Mouse (Mus musculus) MEL-GATA-1-ER (cell line): Measurements from ENCODE around the gene Rhox6.
"Not testable (repeated sequence)": the region's sequence is repeated elsewhere in the genome, so short reads cannot be mapped to it uniquely, and the experiment has no call there.

Source experiments
- DNase-seq: peaks from one replicate; pipeline ENCODE4 v3.0.0-alpha.2; 2012; ENCODE audit warnings: low read depth; ENCODE audit errors: extremely low read depth

The Rhox6 gene

GRCm38 (mm10) chrX:37826610-37827009 is at the start of gene Rhox6:
Rhox6 (plus strand) TSS chrX:37826910.
- not testable (repeated sequence) for DNase-seq

DNA sequence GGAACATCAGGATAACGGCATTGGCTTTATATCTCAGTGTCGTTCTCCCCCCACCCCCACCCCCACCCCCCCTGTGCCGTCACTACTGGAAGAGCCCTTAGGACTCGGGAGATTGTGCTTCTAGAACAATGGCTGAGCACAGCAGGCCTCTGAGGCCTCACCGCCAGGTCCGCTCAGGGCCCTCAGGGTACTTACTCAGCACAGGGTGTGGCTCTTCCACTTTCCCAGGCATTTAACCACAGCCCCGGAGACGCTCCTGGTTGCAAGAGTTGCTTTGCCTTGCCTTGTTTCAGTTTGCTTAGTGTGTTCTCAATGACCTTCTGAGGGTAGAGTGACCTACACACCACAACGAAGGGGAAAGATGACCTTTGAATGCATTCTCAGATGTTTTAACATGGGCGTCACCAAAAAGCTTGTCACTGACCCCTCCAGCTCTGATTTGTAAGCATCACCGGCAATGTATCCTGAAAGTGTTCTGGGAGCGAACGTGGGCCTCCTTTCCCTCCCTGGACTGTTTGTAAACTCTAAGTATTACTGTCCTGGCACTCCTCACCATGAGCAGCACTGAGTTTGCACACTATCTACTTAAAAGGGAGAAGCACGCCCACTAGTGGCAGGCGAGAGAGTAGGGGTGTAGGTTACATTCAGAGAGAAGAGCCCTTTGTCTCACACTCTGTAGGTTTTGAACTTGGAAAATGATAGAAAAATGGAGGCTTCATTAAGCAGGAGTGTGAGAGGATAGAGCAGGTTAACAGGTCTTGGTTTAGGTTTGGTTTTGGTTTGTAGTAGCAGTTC is 19.2 kb upstream of the Rhox6 start:
- no peak for DNase-seq

GRCm38 (mm10) chrX:37809396-37809795 is 17.3 kb upstream of the Rhox6 start:
- DNase-seq: no peak

- DNase-seq: no peak
Observed at GRCm38 (mm10) chrX:37811179-37811578, 15.5 kb upstream of the Rhox6 start.

DNA sequence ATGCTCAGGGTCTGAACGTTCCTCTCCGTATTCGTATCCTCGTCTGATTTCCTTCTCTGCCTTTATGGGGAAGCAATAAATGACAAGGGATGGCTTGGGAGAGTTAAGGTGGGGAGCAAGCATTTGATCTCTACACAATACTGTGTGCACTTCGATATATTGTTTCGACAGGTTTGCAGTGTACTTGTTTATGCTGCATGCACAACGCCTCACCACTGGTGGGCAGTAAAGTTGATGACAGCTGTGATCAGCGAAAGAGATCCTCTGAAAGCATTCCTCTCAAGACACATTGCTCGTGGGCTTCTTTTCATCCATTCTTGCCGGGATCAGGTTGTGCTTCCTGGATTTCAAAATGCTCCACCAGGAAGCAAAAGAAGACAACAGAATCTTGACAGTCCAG is 11.0 kb upstream of the Rhox6 start:
- no peak for DNase-seq

GRCm38 (mm10) chrX:37831386-37831785 is 4.7 kb downstream of the Rhox6 start, which contains the start of gene Rhox7a:
Rhox7a (plus strand) TSS chrX:37831686.
- not testable (repeated sequence) for DNase-seq

- DNase-seq: no peak
Observed at GRCm38 (mm10) chrX:37871641-37872040, 44.9 kb downstream of the Rhox6 start.

DNA sequence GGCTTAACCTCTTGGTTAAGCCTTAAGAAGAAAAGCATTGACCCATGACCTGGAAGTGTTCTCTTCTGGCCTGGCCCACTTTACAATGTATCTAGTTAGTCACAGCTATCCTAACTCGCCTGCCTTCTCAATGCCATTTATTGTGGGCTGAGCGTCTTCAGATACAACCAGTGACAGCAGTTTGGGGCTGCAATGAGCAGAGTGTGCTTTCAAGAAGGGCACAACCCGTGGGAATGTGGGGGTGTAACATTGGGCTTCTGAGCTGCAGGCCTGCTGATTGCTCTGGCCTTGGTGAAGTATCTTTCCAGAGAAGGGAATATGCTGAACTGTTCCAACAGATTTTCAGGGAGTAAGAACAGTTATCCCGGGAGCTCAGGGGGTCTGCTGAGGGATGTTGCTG is 52.1 kb downstream of the Rhox6 start, which contains the start of gene Rhox8:
Rhox8 (minus strand) TSS at position 101 of the 400 bp plus-strand sequence.
- DNase-seq: no peak
